Mouse (Mus musculus): ENCODE results near the gene Cd69. TPM values are rescaled to one million over a fixed set of nuclear protein-coding genes. Genes with fewer than 3 reads are reported as not detected.

Cd69 gene
- total and polyA plus RNA-seq, 3 experiments, result not detected

GRCm38 (mm10) chr6:129235855-129236461, 39.3 kb downstream of the Cd69 start:
- Histone ChIP-seq H3K4me3 (ENCODE audit: control insufficient read depth in 1 of 2, insufficient read depth in 1 of 2, low read depth in 2 of 2, low read length in 2 of 2) (no peak overlapping the region; a peak in 1 of 4 replicates), H3K36me3 (ENCODE audit: control insufficient read depth in 1 of 2, insufficient read depth in 2 of 2, low read length in 2 of 2) (peaks cover 0 to 47% of the 10 kb centered on the region in 2 experiments; a peak in 2 of 4 replicates), H3K9ac (ENCODE audit: control insufficient read depth, low read depth, low read length, poor library complexity, severe bottlenecking) (peak overlapping the region; percentile 30), H3K79me2 (ENCODE audit: control insufficient read depth, insufficient read depth, low read length, poor library complexity) (peaks cover 5% of the 10 kb centered on the region), H3K27me3 (ENCODE audit: control insufficient read depth in 1 of 2, insufficient read depth in 2 of 2, low read length in 2 of 2) (no peaks in the 10 kb centered on the region), H3K4me1 (ENCODE audit: control insufficient read depth in 1 of 2, insufficient read depth in 2 of 2, low read length in 2 of 2) (peaks cover 26 to 47% of the 10 kb centered on the region in 2 experiments), H3K9me3 (replicated peaks; ENCODE audit: insufficient read depth, low read length) (no peaks in the 10 kb centered on the region), H3K27ac (ENCODE audit: control insufficient read depth, low read depth, low read length) (peak overlapping the region; percentile 100)
- peak; percentile 72 for DNase-seq (ENCODE audit: low read depth, low spot score)
- TF ChIP-seq MYC (IDR thresholded peaks at IDR 0.05; ENCODE audit: low read depth, low read length) (peak; percentile 54; the same call in 1 of the 2 replicates), ETS1 (IDR thresholded peaks at IDR 0.05; ENCODE audit: low read depth, low read length) (peak; percentile 38; the same call in 1 of the 2 replicates), ELF1 (IDR thresholded peaks at IDR 0.05; ENCODE audit: low read depth, low read length) (0 out of 2 replicates have a peak, but pooled peaks have one; percentile 8), SMC3 (IDR thresholded peaks at IDR 0.05; ENCODE audit: low read depth, low read length) (no peak), EP300 (IDR thresholded peaks at IDR 0.05; ENCODE audit: low read depth in 1 of 2, low read length in 2 of 2) (peak in 1 of 2 experiments; percentile 29; a peak in 2 of 4 replicates), RCOR1 (IDR thresholded peaks at IDR 0.05; ENCODE audit: low read depth, low read length) (0 out of 2 replicates have a peak, but pooled peaks have one; percentile 36), USF2 (IDR thresholded peaks at IDR 0.05; ENCODE audit: borderline replicate concordance in 1 of 2, insufficient read depth in 1 of 2, low read depth in 1 of 2, low read length in 2 of 2) (no peak), ZKSCAN1 (IDR thresholded peaks at IDR 0.05; ENCODE audit: low read depth, low read length) (peak; percentile 87), POLR2A (IDR thresholded peaks at IDR 0.05; ENCODE audit: control insufficient read depth in 1 of 2, insufficient read depth in 1 of 2, low read depth in 1 of 2, low read length in 2 of 2, poor library complexity in 1 of 2) (no peak), KAT2A (conservative IDR thresholded peaks at IDR 0.05; ENCODE audit: low read depth, low read length) (no peak), HCFC1 (IDR thresholded peaks at IDR 0.05; ENCODE audit: low read depth, low read length) (no peak), TBP (IDR thresholded peaks at IDR 0.05; ENCODE audit: low read depth, low read length) (peak; percentile 62; the same call in 1 of the 2 replicates), TCF12 (IDR thresholded peaks at IDR 0.05; ENCODE audit: low read depth, low read length) (0 out of 2 replicates have a peak, but pooled peaks have one; percentile 23), JUND (IDR thresholded peaks at IDR 0.05; ENCODE audit: low read depth, low read length) (no peak)

- Histone ChIP-seq H3K4me3 (ENCODE audit: control insufficient read depth in 1 of 2, insufficient read depth in 1 of 2, low read depth in 2 of 2, low read length in 2 of 2) (peak overlapping the region; percentile 16 to 41), H3K4me1 (ENCODE audit: control insufficient read depth in 1 of 2, insufficient read depth in 2 of 2, low read length in 2 of 2) (peaks cover 34 to 57% of the 10 kb centered on the region in 2 experiments), H3K9ac (ENCODE audit: control insufficient read depth, low read depth, low read length, poor library complexity, severe bottlenecking) (peak overlapping the region; percentile 79)
- TF ChIP-seq MAFK (IDR thresholded peaks at IDR 0.05; ENCODE audit: borderline replicate concordance, low read depth, low read length), result no peak
- peak; percentile 94 for TF ChIP-seq TCF12 (IDR thresholded peaks at IDR 0.05; ENCODE audit: low read depth, low read length)
- TF ChIP-seq MAX (IDR thresholded peaks at IDR 0.05; ENCODE audit: low read length), result peak; percentile 67; the same call in 1 of the 2 replicates
- peak; percentile 48; the same call in 1 of the 2 replicates for TF ChIP-seq POLR2AphosphoS2 (IDR thresholded peaks at IDR 0.05; ENCODE audit: low read length)
- no peak for TF ChIP-seq USF1 (IDR thresholded peaks at IDR 0.05; ENCODE audit: low read depth, low read length)
- TF ChIP-seq RCOR1 (IDR thresholded peaks at IDR 0.05; ENCODE audit: low read depth, low read length), result peak; percentile 71
- TF ChIP-seq MEF2A (IDR thresholded peaks at IDR 0.05; ENCODE audit: extremely low read depth, insufficient replicate concordance, low read depth, low read length, poor library complexity, severe bottlenecking), result no peak
- no peak for TF ChIP-seq ZKSCAN1 (IDR thresholded peaks at IDR 0.05; ENCODE audit: low read depth, low read length)
- 0 out of 2 replicates have a peak, but pooled peaks have one; percentile 59 for TF ChIP-seq MYC (IDR thresholded peaks at IDR 0.05; ENCODE audit: low read depth, low read length)
- peak; percentile 77 for TF ChIP-seq MYB (IDR thresholded peaks at IDR 0.05; ENCODE audit: low read depth, low read length)
- no peak for TF ChIP-seq HCFC1 (IDR thresholded peaks at IDR 0.05; ENCODE audit: low read depth, low read length)
- no peak; the same call in 1 of the 2 replicates for TF ChIP-seq CHD1 (IDR thresholded peaks at IDR 0.05; ENCODE audit: low read depth, low read length)
- TF ChIP-seq ELF1 (IDR thresholded peaks at IDR 0.05; ENCODE audit: low read depth, low read length), result 0 out of 2 replicates have a peak, but pooled peaks have one; percentile 26
- no peak; the same call in 1 of the 2 replicates for TF ChIP-seq MXI1 (IDR thresholded peaks at IDR 0.05; ENCODE audit: low read depth, low read length)
- peak; percentile 93 for TF ChIP-seq GATA1 (IDR thresholded peaks at IDR 0.05; ENCODE audit: low read depth, low read length)
- TF ChIP-seq E2F4 (IDR thresholded peaks at IDR 0.05; ENCODE audit: borderline replicate concordance, low read depth, low read length), result no peak
- TF ChIP-seq CTCF (IDR thresholded peaks at IDR 0.05 in 2 of 3, conservative IDR thresholded peaks at IDR 0.05 in 1 of 3; ENCODE audit: control insufficient read depth in 1 of 3, insufficient read depth in 1 of 3, low read depth in 2 of 3, low read length in 3 of 3, poor library complexity in 1 of 3, severe bottlenecking in 1 of 3), result no peak
- peak; percentile 90 to 97 for TF ChIP-seq EP300 (IDR thresholded peaks at IDR 0.05; ENCODE audit: low read depth in 1 of 2, low read length in 2 of 2)
These were observed 40.5 kb downstream of the Cd69 start for GRCm38 (mm10) chr6:129234456-129235360.

More at GRCm38 (mm10) chr6:129234456-129235360, 40.5 kb downstream of the Cd69 start:
- DNase-seq (ENCODE audit: low read depth, low spot score), result peak; percentile 90
- Histone ChIP-seq H3K36me3 (ENCODE audit: control insufficient read depth in 1 of 2, insufficient read depth in 2 of 2, low read length in 2 of 2) (peaks cover 0 to 58% of the 10 kb centered on the region in 2 experiments; a peak in 2 of 4 replicates), H3K27me3 (ENCODE audit: control insufficient read depth in 1 of 2, insufficient read depth in 2 of 2, low read length in 2 of 2) (no peaks in the 10 kb centered on the region), H3K79me2 (ENCODE audit: control insufficient read depth, insufficient read depth, low read length, poor library complexity) (peaks cover 5% of the 10 kb centered on the region), H3K27ac (ENCODE audit: control insufficient read depth, low read depth, low read length) (peak overlapping the region; percentile 100), H3K9me3 (replicated peaks; ENCODE audit: insufficient read depth, low read length) (no peaks in the 10 kb centered on the region)
